Mouse (Mus musculus) liver, embryonic 18 days (tissue): ENCODE results near the gene Noto. TPM values are rescaled to one million over a fixed set of nuclear protein-coding genes. Genes with fewer than 3 reads are reported as not detected.

Experiments
- polyA plus RNA-seq: library from polyadenylated mRNA; depleted of rRNA; stranded (reverse); fragments of >200 nt; gene quantifications from 2 replicates; pipeline ENCODE4 v1.2.3, GENCODE M21; 2012; rRNA removed

Gene Noto
- polyA plus RNA-seq, result not detected in 2 replicates

GRCm38 (mm10) chr6:85423836-85424379, at the start of gene Noto:
Gene Noto, plus strand, starts transcription at chr6:85423886.

GRCm38 (mm10) chr6:85373951-85374733, 49.5 kb upstream of the Noto start, which contains the start of gene Rab11fip5:
Gene Rab11fip5, minus strand, starts transcription at chr6:85374634.

GRCm38 (mm10) chr6:85431842-85432431, 8.3 kb downstream of the Noto start, which contains the start of gene Smyd5:
Gene Smyd5, plus strand, starts transcription at chr6:85431989.

GRCm38 (mm10) chr6:85450697-85451663, 27.3 kb downstream of the Noto start, which contains the start of gene Cct7:
Gene Cct7, plus strand, starts transcription at chr6:85451514.

GRCm38 (mm10) chr6:85451664-85452410, 28.2 kb downstream of the Noto start, which contains the start of gene Pradc1:
Gene Pradc1, minus strand, starts transcription at chr6:85451970.

Other genes starting within 250 kb of the Noto start
- gene Emx1, start 236.4 kb upstream of the Noto start, polyA plus RNA-seq, result not detected in 2 replicates
- 2.0 TPM in 2 replicates for gene Sfxn5, start 90.5 kb upstream of the Noto start, polyA plus RNA-seq
- 0.70 TPM in 2 replicates for gene Rab11fip5, start 49.3 kb upstream of the Noto start, polyA plus RNA-seq
- gene Smyd5, start 8.1 kb downstream of the Noto start, polyA plus RNA-seq, result 13.8 and 15.2 TPM in 2 replicates
- 109 and 115 TPM in 2 replicates for gene Cct7, start 27.6 kb downstream of the Noto start, polyA plus RNA-seq
- 10.3 and 10.8 TPM in 2 replicates for gene Pradc1, start 28.1 kb downstream of the Noto start, polyA plus RNA-seq
- under 0.01 and 0.01 TPM in 2 replicates for gene Fbxo41, start 79.1 kb downstream of the Noto start, polyA plus RNA-seq
- not detected in 2 replicates for gene Egr4, start 89.7 kb downstream of the Noto start, polyA plus RNA-seq
- gene Alms1, start 163.6 kb downstream of the Noto start, polyA plus RNA-seq, result 1.0 and 1.1 TPM in 2 replicates